Mouse (Mus musculus): ENCODE results near the gene Macrod2. TPM values are rescaled to one million over a fixed set of nuclear protein-coding genes. Genes with fewer than 3 reads are reported as not detected.

Macrod2 gene
- total RNA-seq, 1 experiment from 2014 or later: 7.7 TPM

- ATAC-seq (replicated peaks in 1 of 2; ENCODE audit: insufficient read depth in 1 of 2, low FRiP score in 2 of 2, low TSS enrichment in 1 of 2, low read depth in 1 of 2, poor library complexity in 2 of 2, severe bottlenecking in 2 of 2): no peak
These were observed 785.5 kb downstream of the Macrod2 start for GRCm38 (mm10) chr2:141180656-141181055.

GRCm38 (mm10) chr2:141182034-141182759 lies 787.1 kb downstream of the Macrod2 start:
- ATAC-seq (replicated peaks in 1 of 2; ENCODE audit: insufficient read depth in 1 of 2, low FRiP score in 2 of 2, low TSS enrichment in 1 of 2, low read depth in 1 of 2, poor library complexity in 2 of 2, severe bottlenecking in 2 of 2): no peak

GRCm38 (mm10) chr2:141194476-141194875 lies 799.4 kb downstream of the Macrod2 start:
- no peak for ATAC-seq (replicated peaks in 1 of 2; ENCODE audit: insufficient read depth in 1 of 2, low FRiP score in 2 of 2, low TSS enrichment in 1 of 2, low read depth in 1 of 2, poor library complexity in 2 of 2, severe bottlenecking in 2 of 2)

- ATAC-seq (replicated peaks in 1 of 2; ENCODE audit: insufficient read depth in 1 of 2, low FRiP score in 2 of 2, low TSS enrichment in 1 of 2, low read depth in 1 of 2, poor library complexity in 2 of 2, severe bottlenecking in 2 of 2): no peak
These were observed 805.4 kb downstream of the Macrod2 start for GRCm38 (mm10) chr2:141200481-141200880.

DNA sequence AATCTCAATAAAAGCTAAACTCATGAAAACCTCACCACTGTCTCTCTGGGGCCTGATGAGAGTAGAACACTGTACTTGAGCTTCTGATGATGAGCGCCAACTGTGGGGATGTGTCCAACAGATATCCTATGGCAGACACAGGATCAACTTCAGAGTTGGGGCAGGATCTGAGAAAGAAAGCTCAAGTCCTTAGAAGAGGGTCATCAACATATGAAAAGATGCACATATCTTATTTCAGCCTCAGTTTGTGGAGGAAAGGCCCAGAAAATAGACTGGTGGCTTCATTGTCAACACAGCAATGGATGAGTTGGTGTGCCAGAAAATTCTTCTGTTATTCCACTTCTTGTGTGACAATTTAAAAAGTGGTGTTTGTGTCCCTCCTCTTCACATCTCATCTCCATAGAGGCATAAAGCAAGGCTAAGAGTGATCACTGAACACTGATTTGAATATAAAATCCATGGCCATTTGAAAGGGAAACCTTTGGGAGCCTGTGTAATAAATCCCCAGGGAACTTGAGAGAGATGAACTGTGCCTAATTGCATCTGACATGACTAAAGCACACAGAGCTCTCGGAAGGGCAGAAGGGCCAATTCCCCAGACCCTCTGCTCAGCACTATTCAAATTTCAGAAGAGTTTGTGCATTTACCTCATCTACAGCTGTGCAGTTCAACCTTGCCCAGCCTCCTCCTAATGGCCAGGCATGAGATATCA lies 806.4 kb downstream of the Macrod2 start:
- no peak for ATAC-seq (replicated peaks in 1 of 2; ENCODE audit: insufficient read depth in 1 of 2, low FRiP score in 2 of 2, low TSS enrichment in 1 of 2, low read depth in 1 of 2, poor library complexity in 2 of 2, severe bottlenecking in 2 of 2)

GRCm38 (mm10) chr2:141202015-141202364 lies 806.9 kb downstream of the Macrod2 start:
- ATAC-seq (replicated peaks in 1 of 2; ENCODE audit: insufficient read depth in 1 of 2, low FRiP score in 2 of 2, low TSS enrichment in 1 of 2, low read depth in 1 of 2, poor library complexity in 2 of 2, severe bottlenecking in 2 of 2): no peak

DNA sequence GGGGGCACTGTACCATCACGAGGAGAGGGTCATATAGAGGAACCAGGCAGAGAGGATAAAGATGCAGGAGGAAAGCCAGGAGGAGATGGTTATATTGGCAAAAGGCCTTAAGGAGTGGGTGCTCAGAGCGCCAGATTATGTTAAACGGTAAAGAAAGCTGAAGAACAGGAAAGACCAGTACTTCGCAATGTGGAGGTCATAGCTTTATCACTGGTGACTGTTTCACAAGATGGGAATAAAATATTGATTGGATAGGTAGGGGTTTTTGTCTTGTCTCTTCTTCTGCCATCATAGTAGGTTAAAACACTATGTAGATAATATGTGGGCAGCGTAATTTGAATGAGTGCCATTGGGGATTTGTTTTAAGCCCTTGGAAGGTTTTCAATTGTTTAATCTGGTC lies 816.2 kb downstream of the Macrod2 start:
- no peak for ATAC-seq (replicated peaks in 1 of 2; ENCODE audit: insufficient read depth in 1 of 2, low FRiP score in 2 of 2, low TSS enrichment in 1 of 2, low read depth in 1 of 2, poor library complexity in 2 of 2, severe bottlenecking in 2 of 2)

DNA sequence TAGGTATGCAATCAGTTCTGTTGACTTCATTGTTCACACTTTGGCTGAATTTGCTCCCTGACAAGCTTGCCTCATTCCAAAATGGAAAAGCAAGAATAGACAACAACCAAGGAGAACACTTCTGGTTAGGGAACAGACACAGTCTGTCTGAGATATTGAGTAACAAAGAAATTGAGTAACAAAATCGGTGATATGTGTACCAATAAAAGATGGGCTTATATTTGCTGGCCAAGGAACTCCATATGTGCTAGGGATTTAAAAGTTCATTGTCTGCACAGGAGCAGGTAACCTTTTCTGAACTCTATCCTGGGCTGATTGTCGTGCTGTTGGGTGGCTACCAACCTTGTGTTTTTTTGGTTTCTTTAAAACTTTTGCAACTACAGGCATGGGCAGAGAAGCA lies 817.2 kb downstream of the Macrod2 start:
- ATAC-seq (replicated peaks in 1 of 2; ENCODE audit: insufficient read depth in 1 of 2, low FRiP score in 2 of 2, low TSS enrichment in 1 of 2, low read depth in 1 of 2, poor library complexity in 2 of 2, severe bottlenecking in 2 of 2): no peak

DNA sequence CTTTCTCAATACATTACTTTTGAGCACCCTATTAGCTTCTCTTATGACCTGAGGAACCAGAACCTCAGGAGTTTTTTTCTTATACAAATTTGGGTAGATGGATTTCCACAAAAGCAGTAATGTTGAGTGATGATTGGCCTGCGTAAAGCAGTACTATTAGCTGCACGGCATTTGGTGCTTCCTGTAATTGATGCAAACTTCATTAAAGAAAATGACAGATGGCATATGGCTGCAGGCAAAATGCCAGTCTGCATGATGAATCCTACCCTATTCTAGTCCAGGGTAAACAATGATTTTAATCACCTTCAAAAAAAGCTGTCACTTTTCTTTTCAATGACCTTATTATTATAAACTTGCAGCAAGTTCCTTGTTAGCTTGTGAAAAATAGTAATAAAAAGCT lies 822.4 kb downstream of the Macrod2 start:
- ATAC-seq (replicated peaks in 1 of 2; ENCODE audit: insufficient read depth in 1 of 2, low FRiP score in 2 of 2, low TSS enrichment in 1 of 2, low read depth in 1 of 2, poor library complexity in 2 of 2, severe bottlenecking in 2 of 2): no peak

- ATAC-seq (replicated peaks in 1 of 2; ENCODE audit: insufficient read depth in 1 of 2, low FRiP score in 2 of 2, low TSS enrichment in 1 of 2, low read depth in 1 of 2, poor library complexity in 2 of 2, severe bottlenecking in 2 of 2): no peak
These were observed 822.8 kb downstream of the Macrod2 start for GRCm38 (mm10) chr2:141217925-141218324.

GRCm38 (mm10) chr2:141228809-141229208 lies 833.7 kb downstream of the Macrod2 start:
- ATAC-seq (replicated peaks in 1 of 2; ENCODE audit: insufficient read depth in 1 of 2, low FRiP score in 2 of 2, low TSS enrichment in 1 of 2, low read depth in 1 of 2, poor library complexity in 2 of 2, severe bottlenecking in 2 of 2): no peak

- ATAC-seq (replicated peaks in 1 of 2; ENCODE audit: insufficient read depth in 1 of 2, low FRiP score in 2 of 2, low TSS enrichment in 1 of 2, low read depth in 1 of 2, poor library complexity in 2 of 2, severe bottlenecking in 2 of 2): no peak
These were observed 834.7 kb downstream of the Macrod2 start for GRCm38 (mm10) chr2:141229820-141230219.

- ATAC-seq (replicated peaks in 1 of 2; ENCODE audit: insufficient read depth in 1 of 2, low FRiP score in 2 of 2, low TSS enrichment in 1 of 2, low read depth in 1 of 2, poor library complexity in 2 of 2, severe bottlenecking in 2 of 2): no peak
These were observed 836.0 kb downstream of the Macrod2 start for GRCm38 (mm10) chr2:141231011-141231668.

DNA sequence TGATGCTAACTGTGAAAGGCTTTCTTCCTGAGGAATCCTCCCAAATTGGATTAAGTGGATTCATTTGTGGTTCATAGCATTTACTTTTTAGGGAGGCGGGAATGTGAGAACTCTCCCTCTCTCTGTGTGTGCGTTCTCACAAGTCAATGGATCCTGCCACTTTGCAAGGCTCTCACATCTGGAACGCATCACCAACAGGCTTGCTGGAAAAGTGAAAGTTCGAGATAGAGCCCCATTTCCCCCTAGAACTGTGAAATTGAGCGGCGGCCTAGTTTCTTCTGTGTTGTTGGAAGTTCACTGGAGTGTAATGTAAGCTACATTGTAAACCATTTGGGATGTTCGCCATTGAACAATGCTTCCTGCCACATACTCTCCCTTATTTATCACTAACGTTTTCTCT lies 839.2 kb downstream of the Macrod2 start:
- ATAC-seq (replicated peaks in 1 of 2; ENCODE audit: insufficient read depth in 1 of 2, low FRiP score in 2 of 2, low TSS enrichment in 1 of 2, low read depth in 1 of 2, poor library complexity in 2 of 2, severe bottlenecking in 2 of 2): no peak

GRCm38 (mm10) chr2:141234724-141235453 lies 839.8 kb downstream of the Macrod2 start:
- no peak for ATAC-seq (replicated peaks in 1 of 2; ENCODE audit: insufficient read depth in 1 of 2, low FRiP score in 2 of 2, low TSS enrichment in 1 of 2, low read depth in 1 of 2, poor library complexity in 2 of 2, severe bottlenecking in 2 of 2)

DNA sequence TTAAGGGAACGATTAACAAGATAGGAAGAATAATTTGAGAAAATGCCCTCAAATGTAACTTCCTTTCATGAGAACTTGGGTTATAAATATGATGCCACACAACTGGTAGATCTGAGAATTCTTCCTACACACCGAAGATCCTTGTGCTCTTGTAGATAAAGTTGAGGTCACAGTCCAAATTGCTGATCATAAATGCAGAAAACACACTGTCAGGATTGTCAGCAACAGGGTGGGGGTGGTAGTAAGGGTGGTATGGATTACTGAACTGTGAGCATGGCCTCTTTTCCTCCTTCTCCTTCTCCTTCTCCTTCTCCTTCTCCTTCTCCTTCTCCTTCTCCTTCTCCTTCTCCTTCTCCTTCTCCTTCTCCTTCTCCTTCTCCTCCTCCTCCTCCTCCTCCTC lies 852.6 kb downstream of the Macrod2 start:
- no peak for ATAC-seq (replicated peaks in 1 of 2; ENCODE audit: insufficient read depth in 1 of 2, low FRiP score in 2 of 2, low TSS enrichment in 1 of 2, low read depth in 1 of 2, poor library complexity in 2 of 2, severe bottlenecking in 2 of 2)

DNA sequence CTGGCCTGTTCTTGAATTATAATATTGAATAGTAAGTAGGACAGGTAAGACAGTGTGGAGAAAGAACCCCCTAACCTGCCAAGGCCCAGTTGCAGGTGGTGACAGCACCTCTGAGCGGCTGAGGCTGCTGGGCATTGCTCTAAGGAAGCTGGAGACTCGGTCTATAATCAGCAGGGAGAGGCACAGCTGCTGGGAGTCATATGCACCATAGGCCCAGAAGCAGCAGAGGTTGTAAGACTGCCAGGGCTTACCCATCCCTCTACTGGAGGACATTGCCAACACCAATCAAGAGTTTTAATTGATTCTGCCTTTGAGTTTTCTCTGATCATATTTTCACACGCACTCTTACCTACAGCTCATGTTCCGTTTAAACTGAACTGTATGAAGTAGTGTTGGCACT lies 869.5 kb downstream of the Macrod2 start:
- no peak for ATAC-seq (replicated peaks in 1 of 2; ENCODE audit: insufficient read depth in 1 of 2, low FRiP score in 2 of 2, low TSS enrichment in 1 of 2, low read depth in 1 of 2, poor library complexity in 2 of 2, severe bottlenecking in 2 of 2)

GRCm38 (mm10) chr2:141266591-141266990 lies 871.5 kb downstream of the Macrod2 start:
- ATAC-seq (replicated peaks in 1 of 2; ENCODE audit: insufficient read depth in 1 of 2, low FRiP score in 2 of 2, low TSS enrichment in 1 of 2, low read depth in 1 of 2, poor library complexity in 2 of 2, severe bottlenecking in 2 of 2): no peak
